Mouse (Mus musculus): ENCODE results near the gene Erlin1.

Erlin1 gene

GRCm38 (mm10) chr19:43995427-43995826 lies 74.2 kb downstream of the Erlin1 start:
- no peak for DNase-seq

- no peak for DNase-seq
These were observed 77.1 kb downstream of the Erlin1 start for GRCm38 (mm10) chr19:43992464-43992863.

GRCm38 (mm10) chr19:43990362-43990761 lies 79.2 kb downstream of the Erlin1 start:
- DNase-seq: no peak

- no peak for DNase-seq
These were observed 83.4 kb downstream of the Erlin1 start, which contains the start of gene Cpn1 for GRCm38 (mm10) chr19:43986069-43986794. Gene Cpn1, minus strand, starts transcription at chr19:43986556.
